In the genomic region with DNA sequence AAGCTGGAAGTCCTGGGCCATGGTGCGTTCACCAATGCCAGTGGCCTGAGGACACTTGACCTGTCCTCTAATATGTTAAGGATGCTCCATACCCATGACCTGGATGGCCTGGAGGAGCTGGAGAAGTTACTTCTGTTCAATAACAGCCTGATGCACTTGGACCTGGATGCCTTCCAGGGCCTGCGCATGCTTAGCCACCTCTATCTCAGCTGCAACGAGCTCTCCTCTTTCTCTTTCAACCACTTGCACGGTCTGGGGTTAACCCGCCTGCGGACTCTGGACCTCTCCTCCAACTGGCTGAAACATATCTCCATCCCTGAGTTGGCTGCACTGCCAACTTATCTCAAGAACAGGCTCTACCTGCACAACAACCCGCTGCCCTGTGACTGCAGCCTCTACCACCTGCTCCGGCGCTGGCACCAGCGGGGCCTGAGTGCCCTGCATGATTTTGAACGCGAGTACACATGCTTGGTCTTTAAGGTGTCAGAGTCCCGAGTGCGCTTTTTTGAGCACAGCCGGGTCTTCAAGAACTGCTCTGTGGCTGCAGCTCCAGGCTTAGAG, we compare ENCODE assay signal across 13 mouse cellular contexts. TPM values are rescaled to one million over a fixed set of nuclear protein-coding genes. Genes with fewer than 3 reads are reported as not detected.
DNase-seq lines count a peak whose midpoint lies in the region; ATAC-seq and TF ChIP-seq lines count a peak whose summit lies in the region.
"Had no signal": no experiment of that assay in that cellular context is flagged by ENCODE, and none has a peak within 500 bp of the region (broad histone marks: within the 10 kb centered on the region; RNA-seq: fewer than 3 reads in every experiment).

No protein-coding gene starts in this region.

- peak overlapping the region; percentile 23; the same call in 1 of the 2 replicates for H3K27ac ChIP-seq in heart, embryonic 15.5 days
- no peak overlapping the region for H3K27ac ChIP-seq in ES-E14 (ENCODE audit: insufficient read depth, low read depth, low read length, poor library complexity, severe bottlenecking)
- H3K27ac ChIP-seq in limb, embryonic 12.5 days: 0 out of 2 replicates have a peak overlapping the region, but pooled peaks have one; percentile 23
- H3K27ac ChIP-seq in forebrain, postnatal 0 days (ENCODE audit: low read depth, low read length): no peak overlapping the region
- H3K27ac ChIP-seq: liver, embryonic 14.5 days; midbrain, embryonic 13.5 days had no signal

- H3K9me3 ChIP-seq in heart, embryonic 15.5 days (replicated peaks): no peaks in the 10 kb centered on the region
- no peaks in the 10 kb centered on the region for H3K9me3 ChIP-seq in ES-E14 (ENCODE audit: control insufficient read depth, insufficient read depth, low read depth, low read length)
- H3K9me3 ChIP-seq in limb, embryonic 12.5 days: no peaks in the 10 kb centered on the region
- no peaks in the 10 kb centered on the region for H3K9me3 ChIP-seq in forebrain, postnatal 0 days (ENCODE audit: low read length)
- H3K9me3 ChIP-seq: midbrain, embryonic 13.5 days had no signal

- intact Hi-C loops in heart, postnatal 14 days (cut with DNase I): loop anchor here (2.0 to 5.0 kb wide), 3 partner anchors 51 to 151 kb away; a partner anchor contains a TSS

- no peak for DNase-seq in heart, postnatal 14 days
- no peak for DNase-seq in ES-E14 (ENCODE audit: low read depth, low spot score)
- DNase-seq in cerebellum, postnatal 25 days: peak; percentile 30 to 53
- no peak for DNase-seq in B cell, adult 2 months
- DNase-seq in forebrain, postnatal 0 days: no peak
- no peak for DNase-seq in frontal cortex, postnatal 25 days (ENCODE audit: low spot score in 2 of 2)
- DNase-seq: spleen, adult 18-20 months had no signal

- H3K4me1 ChIP-seq in heart, embryonic 15.5 days (replicated peaks): peaks cover 31% of the 10 kb centered on the region
- H3K4me1 ChIP-seq in ES-E14 (ENCODE audit: control insufficient read depth in 2 of 2, insufficient read depth in 2 of 2, low read length in 2 of 2, poor library complexity in 1 of 2): peaks cover 0 to 13% of the 10 kb centered on the region in 2 experiments; a peak in 3 of 4 replicates
- H3K4me1 ChIP-seq in limb, embryonic 12.5 days (replicated peaks): peaks cover 14% of the 10 kb centered on the region
- no peaks in the 10 kb centered on the region for H3K4me1 ChIP-seq in forebrain, postnatal 0 days (ENCODE audit: insufficient read depth)

- 0 out of 2 replicates have a peak overlapping the region, but pooled peaks have one; percentile 39 for H3K9ac ChIP-seq in heart, embryonic 15.5 days
- no peak overlapping the region; the same call in 1 of the 2 replicates for H3K9ac ChIP-seq in ES-E14 (ENCODE audit: insufficient read depth, low read depth, low read length, poor library complexity, severe bottlenecking)
- H3K9ac ChIP-seq in limb, embryonic 12.5 days (replicated peaks): peak overlapping the region; percentile 45; the same call in 1 of the 2 replicates
- no peak overlapping the region for H3K9ac ChIP-seq in forebrain, postnatal 0 days
- H3K9ac ChIP-seq: liver, embryonic 14.5 days; midbrain, embryonic 13.5 days had no signal

- 83% methylated on average over 15 of the region's 15 CpGs for WGBS in heart, embryonic 15.5 days
- WGBS in limb, embryonic 12.5 days: 90% methylated on average over 15 of the region's 15 CpGs
- 93% methylated on average over 15 of the region's 15 CpGs for WGBS in forebrain, postnatal 0 days

- in situ Hi-C loops in ES-E14 (cut with MboI; ENCODE audit: low sequenced_read_pairs in 2 of 2, unreplicated experiment in 2 of 2): no loop called here

- H3K4me2 ChIP-seq in heart, embryonic 15.5 days: no peak overlapping the region
- peak overlapping the region; percentile 48; the same call in 1 of the 2 replicates for H3K4me2 ChIP-seq in limb, embryonic 12.5 days
- H3K4me2 ChIP-seq in forebrain, postnatal 0 days (ENCODE audit: low read depth): no peak overlapping the region

- H3K36me3 ChIP-seq in heart, embryonic 15.5 days: peaks cover 56% of the 10 kb centered on the region
- peaks cover 24% of the 10 kb centered on the region; the same call in 1 of the 2 replicates for H3K36me3 ChIP-seq in ES-E14 (ENCODE audit: control insufficient read depth, insufficient read depth, low read length, poor library complexity, severe bottlenecking)
- H3K36me3 ChIP-seq in limb, embryonic 12.5 days: peaks cover 77% of the 10 kb centered on the region
- peaks cover 68% of the 10 kb centered on the region for H3K36me3 ChIP-seq in forebrain, postnatal 0 days (ENCODE audit: insufficient read depth)

- TF ChIP-seq CTCF in forebrain, postnatal 0 days (IDR thresholded peaks at IDR 0.05; ENCODE audit: low read depth): no peak

- H3K4me3 ChIP-seq in heart, embryonic 15.5 days: no peak overlapping the region
- peak overlapping the region; percentile 12 to 58; a peak in 3 of 4 replicates for H3K4me3 ChIP-seq in ES-E14 (ENCODE audit: insufficient read depth in 1 of 2, low read depth in 1 of 2, low read length in 2 of 2, poor library complexity in 1 of 2, severe bottlenecking in 1 of 2)
- H3K4me3 ChIP-seq in limb, embryonic 12.5 days (replicated peaks): no peak overlapping the region
- no peak overlapping the region for H3K4me3 ChIP-seq in forebrain, postnatal 0 days (ENCODE audit: low read depth, low read length)

- H3K27me3 ChIP-seq in heart, embryonic 15.5 days: no peaks in the 10 kb centered on the region
- H3K27me3 ChIP-seq in limb, embryonic 12.5 days: no peaks in the 10 kb centered on the region
- H3K27me3 ChIP-seq in forebrain, postnatal 0 days (ENCODE audit: insufficient read depth, low read length): no peaks in the 10 kb centered on the region
- H3K27me3 ChIP-seq: midbrain, embryonic 13.5 days had no signal

- no peak for ATAC-seq in heart, embryonic 15.5 days (replicated peaks; ENCODE audit: insufficient number of reproducible peaks, insufficient read depth, low FRiP score, low read depth)
- no peak for ATAC-seq in limb, embryonic 12.5 days (ENCODE audit: insufficient number of reproducible peaks, insufficient read depth, low FRiP score, low TSS enrichment, low read depth)
- no peak for ATAC-seq in forebrain, postnatal 0 days

TF ChIP-seq in ES-E14, 5 proteins besides CTCF, POLR2A, EP300 and RAD21:
- TF ChIP-seq ZC3H11A (IDR thresholded peaks at IDR 0.05; ENCODE audit: borderline replicate concordance, low read depth, low read length): no peak
- no peak for TF ChIP-seq HCFC1 (IDR thresholded peaks at IDR 0.05; ENCODE audit: borderline replicate concordance, insufficient read depth, low read length)
- TF ChIP-seq ZNF384 (IDR thresholded peaks at IDR 0.05; ENCODE audit: low read depth, low read length): no peak
- TF ChIP-seq CHD2 (IDR thresholded peaks at IDR 0.05; ENCODE audit: low read depth, low read length): no peak
- no peak for TF ChIP-seq MAFK (IDR thresholded peaks at IDR 0.05; ENCODE audit: insufficient read depth, low read depth, low read length)
TF ChIP-seq in ES-E14: peak in this region for 0.

RNA-seq across cellular contexts. Expression of a gene that starts 0.8 kb away (rescaled TPM):
- 1.5 and 2.3 TPM in 2 replicates for polyA plus RNA-seq in heart, embryonic 15.5 days (2015; fragmentation: Nextera tagmentation; extraction: Ambion mirVana)
- 1 to 10 TPM; 1.4 to 1.9 TPM for total RNA-seq in heart, postnatal 14 days (2021)
- 2.7 and 3.8 TPM in 2 replicates for total RNA-seq in ES-E14 (2012; rRNA removed)
- polyA plus RNA-seq in limb, embryonic 12.5 days (2016; fragmentation: Nextera tagmentation; extraction: Ambion mirVana): 3.1 and 3.7 TPM in 2 replicates
- 2.9 and 3.4 TPM in 2 replicates for total RNA-seq in forebrain, postnatal 0 days (2014; rRNA removed)
- 1.4 and 1.5 TPM in 2 replicates for polyA plus RNA-seq in forebrain, postnatal 0 days (2015; fragmentation: Nextera tagmentation; extraction: Ambion mirVana)

RNA-seq across cellular contexts. Expression of a gene that starts 4.7 kb away (rescaled TPM):
- 18.3 and 23.8 TPM in 2 replicates for polyA plus RNA-seq in heart, embryonic 15.5 days (2015; fragmentation: Nextera tagmentation; extraction: Ambion mirVana)
- 10 to 100 TPM in 1 of 2 experiments, 1 to 10 TPM in 1; 9.2 to 11.4 TPM for total RNA-seq in heart, postnatal 14 days (2021)
- total RNA-seq in ES-E14 (2012; rRNA removed): 22.9 and 28.3 TPM in 2 replicates
- polyA plus RNA-seq in limb, embryonic 12.5 days (2016; fragmentation: Nextera tagmentation; extraction: Ambion mirVana): 22.5 and 25.5 TPM in 2 replicates
- total RNA-seq in forebrain, postnatal 0 days (2014; rRNA removed): 17.5 and 18.6 TPM in 2 replicates
- 15.5 and 16.0 TPM in 2 replicates for polyA plus RNA-seq in forebrain, postnatal 0 days (2015; fragmentation: Nextera tagmentation; extraction: Ambion mirVana)

RNA-seq across cellular contexts. Expression of a gene that starts 26.5 kb away (rescaled TPM):
- 0.81 TPM in 1 of 2 replicates, not detected in the other for polyA plus RNA-seq in heart, embryonic 15.5 days (2015; fragmentation: Nextera tagmentation; extraction: Ambion mirVana)
- under 1 TPM in 1 of 2 experiments, not detected in 1; 0.38 TPM for total RNA-seq in heart, postnatal 14 days (2021)
- 2.9 and 3.6 TPM in 2 replicates for total RNA-seq in ES-E14 (2012; rRNA removed)
- 0.18 and 0.51 TPM in 2 replicates for polyA plus RNA-seq in limb, embryonic 12.5 days (2016; fragmentation: Nextera tagmentation; extraction: Ambion mirVana)
- 0.10 TPM in 1 of 2 replicates, not detected in the other for total RNA-seq in forebrain, postnatal 0 days (2014; rRNA removed)
- polyA plus RNA-seq in forebrain, postnatal 0 days (2015; fragmentation: Nextera tagmentation; extraction: Ambion mirVana): not detected in 2 replicates
- total RNA-seq: layer of hippocampus, adult 8-10 months; neutrophil, adult 5-6 weeks had no signal

RNA-seq across cellular contexts. Expression of a gene that starts 29.4 kb away (rescaled TPM):
- polyA plus RNA-seq in heart, embryonic 15.5 days (2015; fragmentation: Nextera tagmentation; extraction: Ambion mirVana): 29.8 and 33.3 TPM in 2 replicates
- 10 to 100 TPM; 85.3 to 92.6 TPM for total RNA-seq in heart, postnatal 14 days (2021)
- total RNA-seq in ES-E14 (2012; rRNA removed): 14.5 and 28.1 TPM in 2 replicates
- polyA plus RNA-seq in limb, embryonic 12.5 days (2016; fragmentation: Nextera tagmentation; extraction: Ambion mirVana): 30.5 and 38.0 TPM in 2 replicates
- 32.0 and 35.8 TPM in 2 replicates for total RNA-seq in forebrain, postnatal 0 days (2014; rRNA removed)
- polyA plus RNA-seq in forebrain, postnatal 0 days (2015; fragmentation: Nextera tagmentation; extraction: Ambion mirVana): 25.4 and 37.0 TPM in 2 replicates

RNA-seq across cellular contexts. Expression of a gene that starts 40.7 kb away (rescaled TPM):
- polyA plus RNA-seq in heart, embryonic 15.5 days (2015; fragmentation: Nextera tagmentation; extraction: Ambion mirVana): 46.4 and 65.9 TPM in 2 replicates
- total RNA-seq in heart, postnatal 14 days (2021): 10 to 100 TPM; 36.4 to 41.8 TPM
- 37.3 and 56.1 TPM in 2 replicates for total RNA-seq in ES-E14 (2012; rRNA removed)
- polyA plus RNA-seq in limb, embryonic 12.5 days (2016; fragmentation: Nextera tagmentation; extraction: Ambion mirVana): 56.9 and 57.9 TPM in 2 replicates
- 24.5 and 27.9 TPM in 2 replicates for total RNA-seq in forebrain, postnatal 0 days (2014; rRNA removed)
- 28.2 and 30.0 TPM in 2 replicates for polyA plus RNA-seq in forebrain, postnatal 0 days (2015; fragmentation: Nextera tagmentation; extraction: Ambion mirVana)

Comparison
In these comparisons a context has a peak if more than half of its experiments do, and no peak if none do; other contexts are left out.
1. H3K27ac ChIP-seq: peak in heart, embryonic 15.5 days (single experiment) and limb, embryonic 12.5 days (single experiment); none in ES-E14 (single experiment) and forebrain, postnatal 0 days (single experiment).
2. H3K4me3 ChIP-seq: peak in ES-E14 (2 of 2); none in heart, embryonic 15.5 days (single experiment), limb, embryonic 12.5 days (single experiment) and forebrain, postnatal 0 days (single experiment).
3. H3K9ac ChIP-seq: peak in heart, embryonic 15.5 days (single experiment) and limb, embryonic 12.5 days (single experiment); none in ES-E14 (single experiment) and forebrain, postnatal 0 days (single experiment).
4. DNase-seq: peak in cerebellum, postnatal 25 days (2 of 2); none in heart, postnatal 14 days (0 of 2), ES-E14 (single experiment), B cell, adult 2 months (0 of 2), forebrain, postnatal 0 days (single experiment) and frontal cortex, postnatal 25 days (0 of 2).